In the genomic region with DNA sequence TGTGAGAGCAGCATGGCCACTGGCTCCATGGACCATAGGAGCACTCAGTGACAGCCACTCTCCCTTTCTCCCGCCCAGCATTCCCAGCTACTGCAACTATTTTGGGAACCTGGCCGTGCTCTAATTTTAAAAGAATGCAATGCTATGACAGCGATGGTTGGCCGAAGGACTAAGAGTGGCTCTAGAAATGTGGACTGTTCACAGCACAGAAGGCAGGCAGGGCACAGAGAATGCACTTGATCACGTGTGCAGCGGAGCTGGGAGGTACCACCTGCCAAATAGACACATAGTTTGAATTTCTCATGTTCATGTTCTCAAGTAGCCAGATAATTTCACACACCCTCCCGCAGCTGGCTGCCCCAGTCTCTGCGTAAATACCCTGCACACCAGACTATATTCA, we compare ENCODE assay signal across 8 mouse cellular contexts. TPM values are rescaled to one million over a fixed set of nuclear protein-coding genes. Genes with fewer than 3 reads are reported as not detected.
DNase-seq lines count a peak whose midpoint lies in the region; ATAC-seq and TF ChIP-seq lines count a peak whose summit lies in the region.
"Had no signal": no experiment of that assay in that cellular context is flagged by ENCODE, and none has a peak within 500 bp of the region (broad histone marks: within the 10 kb centered on the region; RNA-seq: fewer than 3 reads in every experiment).

No protein-coding gene starts in this region.

- TF ChIP-seq CTCF in stomach, postnatal 0 days (IDR thresholded peaks at IDR 0.05; ENCODE audit: low read depth) = no peak

- H3K27ac ChIP-seq in heart, embryonic 10.5 days = peak overlapping the region; percentile 88
- peak overlapping the region; percentile 41; the same call in 1 of the 2 replicates for H3K27ac ChIP-seq in stomach, postnatal 0 days (replicated peaks)
- H3K27ac ChIP-seq: midbrain, embryonic 12.5 days had no signal

- 30% methylated on average over 8 of the region's 8 CpGs for WGBS in heart, embryonic 10.5 days
- WGBS in stomach, postnatal 0 days = 27% methylated on average over 8 of the region's 8 CpGs

- peak overlapping the region; percentile 27; the same call in 1 of the 2 replicates for H3K4me3 ChIP-seq in heart, embryonic 10.5 days
- H3K4me3 ChIP-seq in stomach, postnatal 0 days (ENCODE audit: low read depth, low read length) = no peak overlapping the region
- H3K4me3 ChIP-seq: midbrain, embryonic 12.5 days had no signal

- H3K4me1 ChIP-seq in heart, embryonic 10.5 days = peaks cover 67% of the 10 kb centered on the region
- H3K4me1 ChIP-seq in stomach, postnatal 0 days (replicated peaks; ENCODE audit: control insufficient read depth, insufficient read depth) = 0 out of 2 replicates have a peak, but pooled peaks cover 11% of the 10 kb centered on the region

- no peaks in the 10 kb centered on the region for H3K36me3 ChIP-seq in heart, embryonic 10.5 days
- no peaks in the 10 kb centered on the region for H3K36me3 ChIP-seq in stomach, postnatal 0 days (ENCODE audit: control insufficient read depth, insufficient read depth, low read length)
- H3K36me3 ChIP-seq: midbrain, embryonic 12.5 days had no signal

- no peak for TF ChIP-seq EP300 in stomach, postnatal 0 days (optimal IDR thresholded peaks at IDR 0.05)

- ATAC-seq in stomach, postnatal 0 days (ENCODE audit: low FRiP score, low TSS enrichment) = peak; percentile 69; the same call in 1 of the 2 replicates

- H3K27me3 ChIP-seq in heart, embryonic 10.5 days (ENCODE audit: insufficient read depth, poor library complexity, severe bottlenecking) = no peaks in the 10 kb centered on the region
- H3K27me3 ChIP-seq in stomach, postnatal 0 days (ENCODE audit: control insufficient read depth, insufficient read depth, low read length) = no peaks in the 10 kb centered on the region
- H3K27me3 ChIP-seq: midbrain, embryonic 12.5 days had no signal

- DNase-seq in right cerebral cortex, adult 18-20 months = peak; percentile 25
- DNase-seq in right cerebral cortex, postnatal 14 days = no peak
- DNase-seq in heart, embryonic 10.5 days (ENCODE audit: low spot score) = peak; percentile 91
- peak; percentile 64 to 76 for DNase-seq in kidney, postnatal 25 days
- DNase-seq in stomach, postnatal 0 days (ENCODE audit: low spot score) = peak; percentile 39
- DNase-seq in ovary, adult 18-20 months (ENCODE audit: low spot score) = no peak
- DNase-seq in embryo, embryonic 11 days = no peak

- H3K4me2 ChIP-seq in stomach, postnatal 0 days (replicated peaks; ENCODE audit: low read depth) = no peak overlapping the region
- H3K4me2 ChIP-seq: midbrain, embryonic 12.5 days had no signal

- H3K9me3 ChIP-seq in heart, embryonic 10.5 days = no peaks in the 10 kb centered on the region
- H3K9me3 ChIP-seq in stomach, postnatal 0 days (ENCODE audit: control insufficient read depth, low read length) = no peaks in the 10 kb centered on the region
- H3K9me3 ChIP-seq: midbrain, embryonic 12.5 days had no signal

- no peak overlapping the region for H3K9ac ChIP-seq in stomach, postnatal 0 days (ENCODE audit: low read length)
- H3K9ac ChIP-seq: midbrain, embryonic 12.5 days had no signal

RNA-seq across cellular contexts. Expression of a gene that starts 23.0 kb away (rescaled TPM):
- 27.7 and 39.4 TPM in 2 replicates for polyA plus RNA-seq in heart, embryonic 10.5 days (2016; fragmentation: Nextera tagmentation; extraction: Ambion mirVana)
- polyA plus RNA-seq in stomach, postnatal 0 days (2015; fragmentation: Nextera tagmentation; extraction: Ambion mirVana) = 59.7 and 60.9 TPM in 2 replicates

RNA-seq across cellular contexts. Expression of a gene that starts 42.4 kb away (rescaled TPM):
- 0.41 and 0.70 TPM in 2 replicates for polyA plus RNA-seq in heart, embryonic 10.5 days (2016; fragmentation: Nextera tagmentation; extraction: Ambion mirVana)
- polyA plus RNA-seq in stomach, postnatal 0 days (2015; fragmentation: Nextera tagmentation; extraction: Ambion mirVana) = 0.40 and 0.45 TPM in 2 replicates

Comparison
In these comparisons a context has a peak if more than half of its experiments do, and no peak if none do; other contexts are left out.
1. DNase-seq: peak in right cerebral cortex, adult 18-20 months (single experiment), heart, embryonic 10.5 days (single experiment), kidney, postnatal 25 days (2 of 2) and stomach, postnatal 0 days (single experiment); none in right cerebral cortex, postnatal 14 days (single experiment), ovary, adult 18-20 months (single experiment) and embryo, embryonic 11 days (single experiment).